16 mouse cellular contexts compared by ENCODE assay signal in genomic region chr6:125975788-125976465, GRCm38 (mm10).
DNase-seq lines count a peak whose midpoint lies in the region; ATAC-seq and TF ChIP-seq lines count a peak whose summit lies in the region.
"Had no signal": no experiment of that assay in that cellular context is flagged by ENCODE, and none has a peak within 500 bp of the region (broad histone marks: within the 10 kb centered on the region; RNA-seq: fewer than 3 reads in every experiment).

No protein-coding gene starts in this region.

- H3K4me2 ChIP-seq in intestine, embryonic 16.5 days (ENCODE audit: low read depth, low read length): no peak overlapping the region
- no peak overlapping the region for H3K4me2 ChIP-seq in intestine, embryonic 15.5 days (replicated peaks)
- H3K4me2 ChIP-seq in kidney, postnatal 0 days (ENCODE audit: low read length): 0 out of 2 replicates have a peak overlapping the region, but pooled peaks have one; percentile 2
- H3K4me2 ChIP-seq: embryonic facial prominence, embryonic 12.5 days; heart, embryonic 11.5 days; midbrain, embryonic 12.5 days had no signal

- peaks cover 7% of the 10 kb centered on the region for H3K4me1 ChIP-seq in intestine, embryonic 16.5 days (ENCODE audit: control insufficient read depth, insufficient read depth, low read length)
- peaks cover 6% of the 10 kb centered on the region for H3K4me1 ChIP-seq in intestine, embryonic 15.5 days (replicated peaks)
- no peaks in the 10 kb centered on the region for H3K4me1 ChIP-seq in kidney, postnatal 0 days (replicated peaks; ENCODE audit: insufficient read depth, low read length)
- H3K4me1 ChIP-seq: midbrain, embryonic 12.5 days had no signal

- no peaks in the 10 kb centered on the region for H3K9me3 ChIP-seq in intestine, embryonic 16.5 days (ENCODE audit: control insufficient read depth, low read length)
- no peaks in the 10 kb centered on the region for H3K9me3 ChIP-seq in intestine, embryonic 15.5 days
- H3K9me3 ChIP-seq in kidney, postnatal 0 days (replicated peaks; ENCODE audit: low read length): no peaks in the 10 kb centered on the region
- H3K9me3 ChIP-seq: embryonic facial prominence, embryonic 12.5 days; midbrain, embryonic 12.5 days had no signal

- no peaks in the 10 kb centered on the region for H3K27me3 ChIP-seq in intestine, embryonic 16.5 days (replicated peaks; ENCODE audit: control insufficient read depth, insufficient read depth, low read length)
- no peaks in the 10 kb centered on the region for H3K27me3 ChIP-seq in intestine, embryonic 15.5 days (replicated peaks)
- H3K27me3 ChIP-seq in kidney, postnatal 0 days (ENCODE audit: insufficient read depth, low read length): no peaks in the 10 kb centered on the region
- H3K27me3 ChIP-seq: embryonic facial prominence, embryonic 12.5 days; midbrain, embryonic 12.5 days had no signal

- 0 out of 2 replicates have a peak overlapping the region, but pooled peaks have one; percentile 5 for H3K9ac ChIP-seq in intestine, embryonic 16.5 days (ENCODE audit: low read depth, low read length)
- H3K9ac ChIP-seq in intestine, embryonic 15.5 days: no peak overlapping the region
- H3K9ac ChIP-seq in kidney, postnatal 0 days (ENCODE audit: low read depth, low read length): no peak overlapping the region
- H3K9ac ChIP-seq: embryonic facial prominence, embryonic 12.5 days; midbrain, embryonic 12.5 days had no signal

- TF ChIP-seq CTCF in kidney, postnatal 0 days (IDR thresholded peaks at IDR 0.05; ENCODE audit: low read depth): no peak

- DNase-seq in kidney, postnatal 0 days (ENCODE audit: low spot score): peak; percentile 82
- DNase-seq in mesoderm, embryonic 11.5 days (ENCODE audit: low read depth, low spot score): peak; percentile 42
- no peak for DNase-seq in right cerebral cortex, postnatal 4 days
- no peak for DNase-seq in lung, postnatal 4 days
- DNase-seq in lung, adult 18-20 months: no peak
- DNase-seq: B cell, adult 2 months; cerebellum, adult 18-20 months; heart, postnatal 36 days; lung, postnatal 10 days; spleen, adult 18-20 months had no signal

- no peaks in the 10 kb centered on the region for H3K36me3 ChIP-seq in intestine, embryonic 16.5 days (ENCODE audit: control insufficient read depth, insufficient read depth, low read length)
- H3K36me3 ChIP-seq in intestine, embryonic 15.5 days: no peaks in the 10 kb centered on the region
- H3K36me3 ChIP-seq in kidney, postnatal 0 days (ENCODE audit: insufficient read depth, low read length): no peaks in the 10 kb centered on the region
- H3K36me3 ChIP-seq: embryonic facial prominence, embryonic 12.5 days; midbrain, embryonic 12.5 days had no signal

- H3K27ac ChIP-seq in intestine, embryonic 16.5 days (ENCODE audit: low read length): no peak overlapping the region
- no peak overlapping the region for H3K27ac ChIP-seq in intestine, embryonic 15.5 days
- no peak overlapping the region for H3K27ac ChIP-seq in kidney, postnatal 0 days
- H3K27ac ChIP-seq: embryonic facial prominence, embryonic 12.5 days; midbrain, embryonic 12.5 days had no signal

- no peak for ATAC-seq in intestine, embryonic 16.5 days
- ATAC-seq in intestine, embryonic 15.5 days: no peak
- peak; percentile 39 to 49; a peak in 3 of 4 replicates for ATAC-seq in hematopoietic stem cell, adult 5-6 weeks (replicated peaks in 1 of 2; ENCODE audit: insufficient read depth in 1 of 2, low FRiP score in 2 of 2, low TSS enrichment in 1 of 2, low read depth in 1 of 2, poor library complexity in 2 of 2, severe bottlenecking in 2 of 2)
- ATAC-seq in kidney, postnatal 0 days (replicated peaks; ENCODE audit: low FRiP score, low read depth): no peak

- 48% methylated on average over 15 of the region's 15 CpGs for WGBS in intestine, embryonic 16.5 days
- 39% methylated on average over 15 of the region's 15 CpGs for WGBS in intestine, embryonic 15.5 days
- 19% methylated on average over 15 of the region's 15 CpGs for WGBS in kidney, postnatal 0 days

- no peak overlapping the region for H3K4me3 ChIP-seq in intestine, embryonic 16.5 days (ENCODE audit: low read length)
- no peak overlapping the region for H3K4me3 ChIP-seq in intestine, embryonic 15.5 days (replicated peaks)
- H3K4me3 ChIP-seq in kidney, postnatal 0 days (replicated peaks; ENCODE audit: low read depth, low read length): no peak overlapping the region
- H3K4me3 ChIP-seq: embryonic facial prominence, embryonic 12.5 days; midbrain, embryonic 12.5 days had no signal

Comparison
In these comparisons a context has a peak if more than half of its experiments do, and no peak if none do; other contexts are left out.
1. ATAC-seq: peak in hematopoietic stem cell, adult 5-6 weeks (2 of 2); none in intestine, embryonic 16.5 days (single experiment), intestine, embryonic 15.5 days (single experiment) and kidney, postnatal 0 days (single experiment).
2. DNase-seq: peak in kidney, postnatal 0 days (single experiment) and mesoderm, embryonic 11.5 days (single experiment); none in right cerebral cortex, postnatal 4 days (single experiment), lung, postnatal 4 days (0 of 2) and lung, adult 18-20 months (0 of 2).